Mouse (Mus musculus) thymus, adult 2 months (tissue): ENCODE results near the gene Atp11b. TPM values are rescaled to one million over a fixed set of nuclear protein-coding genes. Genes with fewer than 3 reads are reported as not detected.

ENCODE experiments used
- DNase-seq: peaks from one replicate; pipeline ENCODE4 v3.0.0; 2021
- H3K27ac ChIP-seq: fragments of 200-500 bp; 2 replicates; pipeline ENCODE4 v1.5.1; 2012; ENCODE audit warnings: low read length, control low read depth; ENCODE audit not compliant: control insufficient read depth, insufficient read depth
- H3K27me3 ChIP-seq: fragments of 200-500 bp; 2 replicates; pipeline ENCODE4 v1.6.1; 2012; ENCODE audit warnings: mild to moderate bottlenecking, low read length, moderate library complexity, mixed read lengths; ENCODE audit not compliant: control insufficient read depth, insufficient read depth
- H3K36me3 ChIP-seq: fragments of 200-500 bp; 2 replicates; pipeline ENCODE4 v1.6.1; 2012; ENCODE audit warnings: mild to moderate bottlenecking, low read length, moderate library complexity; ENCODE audit not compliant: control insufficient read depth, insufficient read depth
- H3K4me1 ChIP-seq: fragments of 200-500 bp; replicated peaks from 2 replicates; pipeline ENCODE4 v1.6.1; 2012; ENCODE audit warnings: low read length; ENCODE audit not compliant: control insufficient read depth, insufficient read depth
- H3K4me3 ChIP-seq: fragments of 200-500 bp; 2 replicates; pipeline ENCODE4 v1.5.1; 2012; ENCODE audit warnings: mild to moderate bottlenecking, low read length, control low read depth, moderate library complexity; ENCODE audit not compliant: control insufficient read depth, insufficient read depth
- CTCF ChIP-seq: fragments of 200-500 bp; IDR thresholded peaks from 2 replicates; pipeline ENCODE4 v1.5.1; 2012; ENCODE audit warnings: mild to moderate bottlenecking, control low read depth, low read length, moderate library complexity, borderline replicate concordance; ENCODE audit not compliant: control insufficient read depth, poor library complexity, insufficient read depth; ENCODE audit errors: extremely low read depth
- POLR2A ChIP-seq: fragments of 200-500 bp; IDR thresholded peaks from 2 replicates; pipeline ENCODE4 v1.6.1; 2012; ENCODE audit warnings: mild to moderate bottlenecking, low read length, control low read depth, moderate library complexity; ENCODE audit not compliant: control insufficient read depth, poor library complexity, insufficient read depth; ENCODE audit errors: extremely low read depth
- WGBS: fragments of 180-500 bp; shearing (Covaris S2); methylation state at CpG from one replicate; pipeline ENCODE4 v1.1.7; 2018; 5-methylcytosine and 5-hydroxymethylcytosine counted together
- polyA plus RNA-seq: library from polyadenylated mRNA; depleted of rRNA; stranded (reverse); fragments of >200 nt; gene quantifications from 2 replicates; pipeline ENCODE4 v1.2.3, GENCODE M21; 2012

Atp11b gene
- polyA plus RNA-seq, 1 experiment, result 37.5 TPM

DNA sequence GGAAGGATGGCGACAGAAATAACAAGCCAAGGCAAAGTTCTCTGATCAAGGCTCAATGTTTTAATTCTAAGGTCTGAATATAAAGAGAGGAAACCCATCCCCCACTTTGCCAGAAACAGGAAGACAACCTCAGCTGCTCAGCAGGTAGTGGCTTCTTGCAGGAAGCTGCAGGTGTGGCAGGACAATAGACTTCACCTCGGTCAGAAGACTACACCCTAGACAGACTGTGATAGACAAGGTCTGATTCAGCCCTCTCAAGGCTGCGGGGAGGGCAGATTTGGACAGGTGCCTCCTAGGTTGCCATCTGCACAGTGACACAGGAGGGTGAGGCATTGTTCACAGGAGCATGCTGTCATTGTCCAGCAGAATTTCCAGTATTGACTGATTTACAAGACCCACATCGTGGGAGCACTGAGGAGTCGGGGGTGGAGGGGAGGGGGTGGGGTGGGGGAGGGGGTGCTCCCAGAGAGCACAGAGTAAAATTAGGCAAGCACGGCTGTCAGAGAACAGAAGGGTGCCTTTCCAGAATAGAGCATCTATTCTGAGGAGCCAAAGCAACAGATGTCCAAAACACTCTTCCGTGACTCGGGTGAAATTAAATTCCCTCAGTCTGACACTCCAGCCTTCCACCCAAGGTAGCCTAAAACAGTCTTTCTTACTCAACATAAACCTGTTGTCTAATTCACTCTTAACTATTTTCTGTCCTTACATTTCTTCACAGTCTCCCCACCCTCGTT, 30.2 kb upstream of the Atp11b start:
- DNase-seq, result peak; percentile 51
- TF ChIP-seq CTCF (no peak), POLR2A (no peak)
- Histone ChIP-seq H3K4me1 (peaks cover 32% of the 10 kb centered on the region), H3K4me3 (no peak overlapping the region), H3K27me3 (no peaks in the 10 kb centered on the region), H3K27ac (peak overlapping the region; percentile 67), H3K36me3 (no peaks in the 10 kb centered on the region)
- 53% methylated on average over 9 of the region's 9 CpGs for WGBS

DNA sequence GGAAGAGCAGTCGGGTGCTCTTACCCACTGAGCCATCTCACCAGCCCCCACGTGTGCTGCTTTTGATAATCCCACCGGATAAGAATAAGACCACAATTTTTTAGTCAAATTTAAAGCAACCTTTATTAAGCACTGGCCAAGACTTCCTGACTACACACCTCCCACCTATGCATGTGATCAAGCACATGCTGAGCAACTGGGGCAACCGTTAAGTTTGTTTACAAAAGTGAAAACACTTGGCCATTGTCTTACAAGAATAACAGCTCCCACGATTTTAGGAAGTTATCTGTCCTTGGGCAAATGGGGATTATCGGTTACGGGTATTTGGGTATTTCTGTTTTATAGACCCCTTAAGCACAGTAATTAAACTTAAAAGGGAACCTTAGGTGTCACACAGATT, 28.8 kb upstream of the Atp11b start:
- 91% methylated on average over 7 of the region's 7 CpGs for WGBS
- Histone ChIP-seq H3K27ac (no peak overlapping the region), H3K27me3 (no peaks in the 10 kb centered on the region), H3K4me3 (no peak overlapping the region), H3K36me3 (no peaks in the 10 kb centered on the region), H3K4me1 (peaks cover 27% of the 10 kb centered on the region)
- no peak for DNase-seq
- TF ChIP-seq CTCF (no peak), POLR2A (no peak)

DNA sequence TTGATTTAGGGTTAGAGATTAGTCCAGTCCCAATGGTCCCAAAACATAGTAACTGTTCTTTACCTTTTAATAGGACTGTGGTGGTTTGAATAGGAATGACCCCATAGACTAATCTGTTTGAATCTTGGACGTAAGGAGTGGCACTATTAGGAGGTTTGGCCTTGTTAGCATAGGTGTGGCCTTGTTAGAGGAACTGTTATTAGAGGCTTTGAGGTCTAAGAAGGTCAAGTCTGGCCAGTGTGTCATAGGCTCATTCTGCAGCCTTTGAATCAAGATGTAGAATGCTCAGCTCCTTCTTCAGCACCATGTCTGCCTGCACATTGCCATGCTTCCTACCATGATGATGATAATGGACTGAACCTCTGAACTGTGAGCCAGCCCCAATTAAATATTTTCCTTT, 27.0 kb upstream of the Atp11b start:
- Histone ChIP-seq H3K27ac (no peak overlapping the region), H3K4me3 (no peak overlapping the region), H3K36me3 (no peaks in the 10 kb centered on the region), H3K27me3 (no peaks in the 10 kb centered on the region), H3K4me1 (peaks cover 16% of the 10 kb centered on the region)
- 95% methylated on average over 1 of the region's 1 CpGs for WGBS
- TF ChIP-seq CTCF (no peak), POLR2A (no peak)
- DNase-seq, result no peak

DNA sequence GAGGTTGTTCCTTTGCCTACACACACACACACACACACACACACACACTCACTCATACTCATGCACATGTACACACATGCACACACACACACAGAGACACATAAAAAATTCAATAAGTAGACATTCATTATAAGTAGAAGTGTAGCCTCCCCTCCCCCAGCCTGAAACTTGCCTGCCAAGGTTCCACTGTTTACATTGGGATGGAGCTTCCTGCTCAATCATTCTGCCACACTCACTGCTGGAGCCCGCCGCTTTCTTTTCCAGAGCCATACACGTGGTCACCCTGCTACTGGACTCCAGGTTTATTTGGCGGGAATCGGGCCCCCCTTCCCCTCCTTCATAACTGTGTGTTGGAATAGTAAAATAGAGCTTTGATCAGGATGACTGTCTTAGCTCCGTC, 24.4 kb upstream of the Atp11b start:
- no peak for DNase-seq
- Histone ChIP-seq H3K4me3 (no peak overlapping the region), H3K27me3 (no peaks in the 10 kb centered on the region), H3K4me1 (peaks cover 11% of the 10 kb centered on the region), H3K36me3 (no peaks in the 10 kb centered on the region), H3K27ac (no peak overlapping the region)
- no peak for TF ChIP-seq CTCF
- no peak for TF ChIP-seq POLR2A
- 94% methylated on average over 6 of the region's 6 CpGs for WGBS

DNA sequence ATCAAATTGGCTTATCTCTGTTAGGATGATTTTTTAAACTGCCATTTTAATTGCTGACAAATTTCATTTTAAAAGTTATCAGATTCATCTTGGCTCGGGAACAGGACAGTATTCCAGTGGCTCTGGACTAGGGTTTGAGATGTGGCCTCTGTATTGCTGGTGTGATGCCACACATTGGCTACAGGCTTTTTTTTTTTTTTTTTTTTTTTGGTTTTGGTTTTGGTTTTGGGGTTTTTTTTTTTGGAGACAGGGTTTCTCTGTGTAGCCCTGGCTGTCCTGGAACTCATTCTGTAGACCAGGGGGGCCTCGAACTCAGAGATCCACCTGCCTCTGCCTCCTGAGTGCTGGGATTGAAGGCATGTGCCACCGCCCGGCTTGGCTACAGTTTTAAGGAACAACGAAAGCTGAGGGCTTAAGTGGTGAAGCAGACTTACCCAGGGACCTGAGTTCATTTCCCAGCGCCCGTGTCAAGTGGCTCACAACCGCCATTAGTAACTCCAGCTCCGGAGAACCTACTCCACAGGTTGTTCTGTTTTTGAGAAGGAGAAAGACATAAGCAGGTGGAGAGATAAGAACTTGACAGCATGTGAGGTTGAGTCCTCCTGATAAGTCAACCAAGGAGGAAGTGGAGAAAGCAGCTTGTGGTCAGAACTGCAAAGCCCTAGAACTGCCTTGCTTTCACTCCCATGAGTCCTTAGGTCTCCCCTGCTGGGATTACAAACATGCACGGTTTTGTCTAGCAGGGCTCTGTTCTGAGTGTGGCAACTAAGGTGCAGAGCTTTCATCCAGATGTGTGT, 21.7 kb upstream of the Atp11b start:
- no peak for TF ChIP-seq CTCF
- no peak for TF ChIP-seq POLR2A
- H3K27me3 ChIP-seq, result no peaks in the 10 kb centered on the region
- 12% methylated on average over 10 of the region's 10 CpGs for WGBS
- no peaks in the 10 kb centered on the region for H3K36me3 ChIP-seq
- H3K27ac ChIP-seq, result 0 out of 2 replicates have a peak overlapping the region, but pooled peaks have one; percentile 45
- peaks cover 11% of the 10 kb centered on the region for H3K4me1 ChIP-seq
- H3K4me3 ChIP-seq, result peak overlapping the region; percentile 29
- DNase-seq, result no peak

DNA sequence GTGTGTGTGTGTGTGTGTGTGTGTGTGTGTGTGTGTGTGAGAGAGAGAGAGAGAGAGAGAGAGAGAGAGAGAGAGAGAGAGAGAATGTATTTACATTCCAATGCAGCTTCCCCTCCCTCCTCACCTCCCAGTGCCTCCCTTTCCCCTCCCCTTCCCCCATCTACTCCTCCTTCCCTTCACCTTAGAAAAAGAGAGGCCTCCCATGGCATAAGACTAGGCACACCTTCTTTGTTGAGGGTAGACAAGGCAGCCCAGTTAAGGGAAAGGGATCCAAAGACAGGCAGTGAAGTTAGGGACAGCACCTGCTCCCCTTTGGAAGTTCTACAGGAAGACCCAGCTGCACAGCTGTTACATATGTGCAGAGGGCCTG, 21.1 kb upstream of the Atp11b start:
- Histone ChIP-seq H3K27me3 (no peaks in the 10 kb centered on the region), H3K36me3 (no peaks in the 10 kb centered on the region), H3K27ac (peak overlapping the region; percentile 3; the same call in 1 of the 2 replicates), H3K4me3 (no peak overlapping the region), H3K4me1 (peaks cover 11% of the 10 kb centered on the region)
- TF ChIP-seq POLR2A (no peak), CTCF (no peak)
- no peak for DNase-seq
